Comparison of ENCODE assay signal across 17 mouse cellular contexts in the genomic region with DNA sequence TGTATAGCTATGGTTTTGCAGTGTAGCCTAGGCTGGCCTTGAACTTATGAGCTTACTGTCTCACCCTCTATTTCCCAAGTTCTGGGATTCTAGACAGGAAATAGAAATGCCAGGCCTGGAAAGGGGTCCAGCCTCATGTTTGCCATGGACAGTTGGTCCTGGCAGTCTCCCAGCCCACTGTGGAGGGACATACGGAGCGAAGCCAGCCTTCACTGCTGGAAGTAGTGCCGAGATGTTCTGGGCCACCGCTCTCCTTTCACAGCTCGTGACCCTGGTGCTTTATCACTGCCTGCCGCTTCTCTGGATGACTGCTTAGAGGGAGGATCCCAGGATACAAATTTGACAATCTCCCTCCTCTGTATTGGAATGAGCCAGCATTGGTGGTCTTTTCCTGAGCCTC. TPM values are rescaled to one million over a fixed set of nuclear protein-coding genes. Genes with fewer than 3 reads are reported as not detected.
DNase-seq lines count a peak whose midpoint lies in the region; ATAC-seq and TF ChIP-seq lines count a peak whose summit lies in the region.
"Had no signal": no experiment of that assay in that cellular context is flagged by ENCODE, and none has a peak within 500 bp of the region (broad histone marks: within the 10 kb centered on the region; RNA-seq: fewer than 3 reads in every experiment).

No protein-coding gene starts in this region.

- H3K9me3 ChIP-seq in intestine, embryonic 14.5 days (ENCODE audit: control insufficient read depth, low read length) = no peaks in the 10 kb centered on the region
- no peaks in the 10 kb centered on the region for H3K9me3 ChIP-seq in intestine, postnatal 0 days (ENCODE audit: control insufficient read depth)
- H3K9me3 ChIP-seq: midbrain, embryonic 15.5 days had no signal

- 90% methylated on average over 6 of the region's 6 CpGs for WGBS in intestine, embryonic 14.5 days
- WGBS in intestine, postnatal 0 days = 93% methylated on average over 6 of the region's 6 CpGs

- no peak overlapping the region for H3K27ac ChIP-seq in intestine, embryonic 14.5 days (ENCODE audit: low read depth)
- H3K27ac ChIP-seq in intestine, postnatal 0 days (ENCODE audit: low read depth, low read length) = no peak overlapping the region
- H3K27ac ChIP-seq: midbrain, embryonic 15.5 days had no signal

- no peak overlapping the region for H3K4me2 ChIP-seq in intestine, embryonic 14.5 days (ENCODE audit: low read length)
- H3K4me2 ChIP-seq in intestine, postnatal 0 days (replicated peaks; ENCODE audit: low read depth) = no peak overlapping the region
- H3K4me2 ChIP-seq: heart, embryonic 11.5 days; liver, embryonic 11.5 days; midbrain, embryonic 15.5 days had no signal

- DNase-seq in intestine, embryonic 14.5 days (ENCODE audit: low spot score) = peak; percentile 10
- DNase-seq in testis, postnatal 10 days (ENCODE audit: low spot score) = peak; percentile 42
- DNase-seq in testis, postnatal 14 days (ENCODE audit: low spot score) = no peak
- DNase-seq in cerebellum, postnatal 10 days = peak; percentile 75 to 87
- DNase-seq in natural killer cell, adult 2 months (ENCODE audit: low spot score in 2 of 2) = no peak
- DNase-seq in retina, embryonic 14.5 days (ENCODE audit: low spot score) = no peak
- DNase-seq: adrenal gland, postnatal 36 days; gastrocnemius, postnatal 36 days; thymus, postnatal 14 days had no signal

- H3K36me3 ChIP-seq in intestine, embryonic 14.5 days (ENCODE audit: control insufficient read depth, insufficient read depth, low read length) = no peaks in the 10 kb centered on the region
- no peaks in the 10 kb centered on the region for H3K36me3 ChIP-seq in intestine, postnatal 0 days (ENCODE audit: control insufficient read depth, insufficient read depth)

- no peak for ATAC-seq in intestine, embryonic 14.5 days (replicated peaks; ENCODE audit: low FRiP score, low TSS enrichment, low read depth)
- no peak for ATAC-seq in intestine, postnatal 0 days
- no peak for ATAC-seq in activated CD4-positive, CD25-positive, alpha-beta regulatory T cell, adult 4 months
- ATAC-seq: forebrain, embryonic 14.5 days; intestine, embryonic 16.5 days; midbrain, embryonic 15.5 days had no signal

- H3K9ac ChIP-seq in intestine, embryonic 14.5 days (ENCODE audit: low read length) = no peak overlapping the region
- H3K9ac ChIP-seq in intestine, postnatal 0 days (ENCODE audit: low read depth, low read length) = no peak overlapping the region
- H3K9ac ChIP-seq: midbrain, embryonic 15.5 days had no signal

- no peak overlapping the region for H3K4me3 ChIP-seq in intestine, embryonic 14.5 days (ENCODE audit: low read depth, low read length)
- no peak overlapping the region for H3K4me3 ChIP-seq in intestine, postnatal 0 days (ENCODE audit: low read depth, low read length)
- H3K4me3 ChIP-seq: erythroblast, embryonic 14.5 days; midbrain, embryonic 15.5 days had no signal

- H3K4me1 ChIP-seq in intestine, embryonic 14.5 days (replicated peaks; ENCODE audit: control insufficient read depth, insufficient read depth, low read length) = no peaks in the 10 kb centered on the region
- no peaks in the 10 kb centered on the region for H3K4me1 ChIP-seq in intestine, postnatal 0 days (replicated peaks; ENCODE audit: control insufficient read depth, insufficient read depth, low read length)
- H3K4me1 ChIP-seq: midbrain, embryonic 15.5 days had no signal

- H3K27me3 ChIP-seq in intestine, embryonic 14.5 days (replicated peaks; ENCODE audit: control insufficient read depth, insufficient read depth, low read length) = no peaks in the 10 kb centered on the region
- H3K27me3 ChIP-seq in intestine, postnatal 0 days (replicated peaks; ENCODE audit: control insufficient read depth, insufficient read depth, low read length) = no peaks in the 10 kb centered on the region
- H3K27me3 ChIP-seq: midbrain, embryonic 15.5 days had no signal

- no peak for TF ChIP-seq CTCF in intestine, postnatal 0 days (IDR thresholded peaks at IDR 0.05; ENCODE audit: low read depth)

RNA-seq across cellular contexts. Expression of gene Dtd1, which starts 21.8 kb away (rescaled TPM):
- 47.8 and 53.5 TPM in 2 replicates for polyA plus RNA-seq in intestine, embryonic 14.5 days (2014; fragmentation: Nextera tagmentation; extraction: Ambion mirVana)
- polyA plus RNA-seq in intestine, postnatal 0 days (2015; fragmentation: Nextera tagmentation; extraction: Ambion mirVana) = 31.6 and 32.6 TPM in 2 replicates
- 10 to 100 TPM; 65.4 to 72.3 TPM for polyA plus RNA-seq in activated CD4-positive, CD25-positive, alpha-beta regulatory T cell, adult 4 months (2017; shearing (Covaris generic))

RNA-seq across cellular contexts. Expression of gene Smim26, which starts 27.6 kb away (rescaled TPM):
- 39.9 and 41.7 TPM in 2 replicates for polyA plus RNA-seq in intestine, embryonic 14.5 days (2014; fragmentation: Nextera tagmentation; extraction: Ambion mirVana)
- 48.0 and 51.8 TPM in 2 replicates for polyA plus RNA-seq in intestine, postnatal 0 days (2015; fragmentation: Nextera tagmentation; extraction: Ambion mirVana)
- polyA plus RNA-seq in activated CD4-positive, CD25-positive, alpha-beta regulatory T cell, adult 4 months (2017; shearing (Covaris generic)) = 10 to 100 TPM; 25.8 to 27.3 TPM
- polyA plus RNA-seq: erythroblast, embryonic 14.5 days had no signal

Comparison
In these comparisons a context has a peak if more than half of its experiments do, and no peak if none do; other contexts are left out.
1. DNase-seq: peak in intestine, embryonic 14.5 days (single experiment), testis, postnatal 10 days (single experiment) and cerebellum, postnatal 10 days (2 of 2); none in testis, postnatal 14 days (single experiment), natural killer cell, adult 2 months (0 of 2) and retina, embryonic 14.5 days (single experiment).